Mouse (Mus musculus) forebrain, postnatal 0 days (tissue): ENCODE results near the gene Grik3. TPM values are rescaled to one million over a fixed set of nuclear protein-coding genes. Genes with fewer than 3 reads are reported as not detected.

Experiments
- ATAC-seq: fragments of 200-750 bp; cut with Nextera tagmentation; 2 replicates; pipeline ENCODE4 v1.8.0; 2017; ENCODE audit warnings: mild to moderate bottlenecking, moderate library complexity
- DNase-seq: peaks from one replicate; pipeline ENCODE4 v3.0.0-alpha.2; 2015
- H3K27ac ChIP-seq: fragments of 300-500 bp; sonication (generic); 2 replicates; pipeline ENCODE4 v1.5.1; 2014; ENCODE audit warnings: low read depth, mild to moderate bottlenecking, antibody characterized with exemption, low read length, moderate library complexity, mixed read lengths
- H3K27me3 ChIP-seq: fragments of 300-500 bp; sonication (generic); 2 replicates; pipeline ENCODE4 v1.6.1; 2014; ENCODE audit warnings: mild to moderate bottlenecking, low read length, mixed read lengths; ENCODE audit not compliant: insufficient read depth
- H3K36me3 ChIP-seq: fragments of 300-500 bp; sonication (generic); 2 replicates; pipeline ENCODE4 v1.6.1; 2014; ENCODE audit warnings: mild to moderate bottlenecking, moderate library complexity; ENCODE audit not compliant: insufficient read depth
- H3K4me1 ChIP-seq: fragments of 300-500 bp; sonication (generic); 2 replicates; pipeline ENCODE4 v1.6.1; 2014; ENCODE audit warnings: antibody characterized with exemption; ENCODE audit not compliant: insufficient read depth
- H3K4me2 ChIP-seq: fragments of 300-500 bp; sonication (generic); 2 replicates; pipeline ENCODE4 v1.6.1; 2014; ENCODE audit warnings: low read depth, mild to moderate bottlenecking, moderate library complexity
- H3K4me3 ChIP-seq: fragments of 300-500 bp; sonication (generic); 2 replicates; pipeline ENCODE4 v1.5.1; 2014; ENCODE audit warnings: low read depth, low read length, mixed read lengths
- H3K9ac ChIP-seq: fragments of 300-500 bp; sonication (generic); 2 replicates; pipeline ENCODE4 v1.6.1; 2014; ENCODE audit warnings: mild to moderate bottlenecking
- H3K9me3 ChIP-seq: fragments of 300-500 bp; sonication (generic); 2 replicates; pipeline ENCODE4 v1.6.1; 2016; ENCODE audit warnings: low read length
- CTCF ChIP-seq: sonication (generic); IDR thresholded peaks from 2 replicates; pipeline ENCODE4 v1.5.1; 2016; ENCODE audit warnings: antibody characterized with exemption, control low read depth, low read depth
- WGBS: fragments of 180-500 bp; shearing (Covaris S2); extraction: QIAGEN DNeasy Blood & Tissue Kit; methylation state at CpG from one replicate; pipeline ENCODE4 v1.1.7; 2014; 5-methylcytosine and 5-hydroxymethylcytosine counted together
- polyA plus RNA-seq: library from polyadenylated mRNA; unstranded; fragments of >200 nt; fragmentation: Nextera tagmentation; extraction: Ambion mirVana; gene quantifications from 2 replicates; pipeline ENCODE4 v1.2.1, GENCODE M21; 2015
- total RNA-seq: library from RNA; depleted of rRNA; stranded (reverse); fragments of >200 nt; gene quantifications from 2 replicates; pipeline ENCODE4 v1.2.3, GENCODE M21; 2014

Gene Grik3
- total and polyA plus RNA-seq, 2 experiments from 2014 or later = 4.3 to 23.1 TPM

DNA sequence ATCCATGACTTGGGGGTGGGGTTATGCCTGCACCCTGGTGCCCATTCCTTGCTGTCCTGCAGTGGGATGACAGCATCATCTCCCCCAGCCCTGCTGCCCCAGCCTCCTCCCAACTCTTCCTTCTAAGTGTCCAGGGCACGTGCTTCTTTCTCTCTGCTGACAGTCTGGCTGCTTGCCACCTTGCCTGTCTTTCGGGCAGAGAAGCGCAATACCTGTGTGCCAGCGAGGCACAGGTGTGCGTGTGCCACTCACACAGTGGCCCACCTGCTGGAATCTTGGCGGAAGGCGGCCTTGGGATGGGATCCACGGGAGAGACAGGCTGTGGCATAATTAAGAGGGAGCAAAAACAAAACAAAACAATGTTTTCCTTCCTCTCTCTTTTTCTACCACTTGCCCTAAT lies 6.4 kb upstream of the Grik3 start:
- 18% methylated on average over 8 of the region's 8 CpGs for WGBS
- ATAC-seq (no peak), DNase-seq (no peak)
- no peak overlapping the region for H3K9ac ChIP-seq
- TF ChIP-seq CTCF = no peak
- H3K4me3 ChIP-seq = no peak overlapping the region
- H3K36me3 ChIP-seq = no peaks in the 10 kb centered on the region
- no peaks in the 10 kb centered on the region for H3K9me3 ChIP-seq
- no peak overlapping the region for H3K27ac ChIP-seq
- peaks cover 52% of the 10 kb centered on the region for H3K27me3 ChIP-seq
- peaks cover 7% of the 10 kb centered on the region; the same call in 1 of the 2 replicates for H3K4me1 ChIP-seq
- no peak overlapping the region for H3K4me2 ChIP-seq

DNA sequence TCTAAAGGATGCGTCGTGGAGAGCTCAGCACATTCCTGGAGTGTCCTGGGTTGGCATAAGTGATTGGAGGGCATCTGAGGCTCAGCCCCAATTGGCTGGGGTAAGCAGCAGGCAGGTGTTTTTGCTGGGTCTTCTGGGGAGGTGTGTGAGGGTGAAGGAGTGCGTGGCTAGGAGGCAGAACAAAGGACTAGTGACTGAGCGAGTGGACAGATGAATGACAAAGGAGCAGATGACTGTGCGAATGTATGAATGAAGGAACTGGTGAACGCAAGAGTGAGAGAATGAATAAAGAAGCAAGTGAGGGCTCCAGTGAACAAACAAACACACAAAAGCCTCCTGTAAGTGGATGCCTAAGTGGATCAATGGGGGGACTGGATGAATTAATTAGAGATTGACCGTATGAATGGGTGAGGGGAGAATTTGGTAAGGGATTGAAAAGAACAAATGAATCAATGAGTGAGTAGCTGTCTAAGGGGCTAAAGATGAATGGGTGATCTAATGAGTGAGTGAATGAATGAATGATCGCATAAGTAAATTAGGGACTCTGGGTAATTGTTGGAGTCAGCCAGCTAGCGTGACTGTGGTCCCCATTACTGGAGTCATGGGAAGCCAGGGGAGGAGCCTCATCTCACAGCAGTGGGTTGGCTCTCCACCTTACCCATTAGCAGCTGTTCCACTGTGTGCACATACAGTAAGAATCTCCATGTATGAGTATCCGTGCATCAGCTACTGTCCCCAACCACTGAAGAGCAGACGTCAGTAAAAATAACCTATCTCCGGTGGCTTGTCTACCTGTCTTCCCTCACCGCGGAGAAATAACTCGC lies 4.9 kb upstream of the Grik3 start:
- H3K4me3 ChIP-seq = no peak overlapping the region
- H3K9ac ChIP-seq = no peak overlapping the region
- no peak overlapping the region for H3K27ac ChIP-seq
- no peak for TF ChIP-seq CTCF
- H3K4me2 ChIP-seq = no peak overlapping the region
- ATAC-seq (no peak), DNase-seq (no peak)
- no peaks in the 10 kb centered on the region for H3K36me3 ChIP-seq
- peaks cover 7% of the 10 kb centered on the region; the same call in 1 of the 2 replicates for H3K4me1 ChIP-seq
- H3K27me3 ChIP-seq = peaks cover 52% of the 10 kb centered on the region
- H3K9me3 ChIP-seq = no peaks in the 10 kb centered on the region
- WGBS = 14% methylated on average over 15 of the region's 15 CpGs

DNA sequence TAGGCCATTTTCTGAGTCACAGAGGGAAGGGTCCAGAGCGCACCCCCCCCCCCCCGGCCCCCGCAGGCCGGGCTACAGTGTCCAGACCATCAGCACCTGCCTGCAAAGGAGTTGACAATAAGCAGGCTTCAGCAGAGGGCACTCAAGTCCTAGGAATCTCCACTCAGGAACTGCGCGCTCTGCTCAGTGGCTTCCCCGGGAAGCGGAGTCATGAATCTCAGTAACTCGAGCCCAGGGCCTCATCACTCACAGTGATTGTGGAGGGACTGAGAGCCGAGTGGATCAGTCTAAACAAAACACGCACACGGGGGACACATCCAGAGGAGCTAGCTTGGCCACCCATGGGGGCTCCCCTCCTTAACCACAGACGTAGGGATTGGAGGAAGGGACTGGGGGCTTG lies 3.9 kb upstream of the Grik3 start:
- H3K9ac ChIP-seq = no peak overlapping the region
- TF ChIP-seq CTCF = peak; percentile 62
- 0 out of 2 replicates have a peak overlapping the region, but pooled peaks have one; percentile 21 for H3K27ac ChIP-seq
- ATAC-seq (no peak), DNase-seq (peak; percentile 78)
- no peaks in the 10 kb centered on the region for H3K36me3 ChIP-seq
- peaks cover 7% of the 10 kb centered on the region; the same call in 1 of the 2 replicates for H3K4me1 ChIP-seq
- H3K9me3 ChIP-seq = no peaks in the 10 kb centered on the region
- no peak overlapping the region; the same call in 1 of the 2 replicates for H3K4me3 ChIP-seq
- 2% methylated on average over 13 of the region's 13 CpGs for WGBS
- peaks cover 47% of the 10 kb centered on the region for H3K27me3 ChIP-seq
- H3K4me2 ChIP-seq = peak overlapping the region; percentile 52

DNA sequence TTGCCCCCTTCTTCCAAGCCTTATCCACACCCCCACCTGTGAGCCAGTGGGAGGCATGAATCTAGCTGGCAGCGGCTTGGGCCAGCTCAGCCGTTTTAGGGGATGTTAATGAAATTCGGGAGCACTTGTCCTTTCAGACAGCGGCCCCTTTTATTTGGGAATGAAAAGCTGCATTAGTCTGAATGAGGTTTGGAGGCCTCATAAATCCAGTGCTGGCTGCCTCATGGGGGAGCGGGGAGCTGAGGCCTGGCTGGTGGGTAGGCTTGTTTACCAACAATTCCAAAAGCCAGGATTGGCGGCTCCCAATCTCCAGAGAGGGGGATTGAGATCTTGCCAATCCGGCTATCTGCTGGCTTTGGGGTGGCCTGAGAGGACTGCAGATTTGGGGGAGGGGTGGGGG lies 3.5 kb upstream of the Grik3 start:
- H3K27me3 ChIP-seq = peaks cover 49% of the 10 kb centered on the region
- no peak overlapping the region for H3K9ac ChIP-seq
- H3K4me3 ChIP-seq = peak overlapping the region; percentile 9; the same call in 1 of the 2 replicates
- DNase-seq (peak; percentile 57), ATAC-seq (no peak)
- no peaks in the 10 kb centered on the region for H3K9me3 ChIP-seq
- 0 out of 2 replicates have a peak overlapping the region, but pooled peaks have one; percentile 21 for H3K27ac ChIP-seq
- WGBS = 2% methylated on average over 7 of the region's 7 CpGs
- peaks cover 7% of the 10 kb centered on the region; the same call in 1 of the 2 replicates for H3K4me1 ChIP-seq
- no peaks in the 10 kb centered on the region for H3K36me3 ChIP-seq
- TF ChIP-seq CTCF = no peak
- peak overlapping the region; percentile 52 for H3K4me2 ChIP-seq

DNA sequence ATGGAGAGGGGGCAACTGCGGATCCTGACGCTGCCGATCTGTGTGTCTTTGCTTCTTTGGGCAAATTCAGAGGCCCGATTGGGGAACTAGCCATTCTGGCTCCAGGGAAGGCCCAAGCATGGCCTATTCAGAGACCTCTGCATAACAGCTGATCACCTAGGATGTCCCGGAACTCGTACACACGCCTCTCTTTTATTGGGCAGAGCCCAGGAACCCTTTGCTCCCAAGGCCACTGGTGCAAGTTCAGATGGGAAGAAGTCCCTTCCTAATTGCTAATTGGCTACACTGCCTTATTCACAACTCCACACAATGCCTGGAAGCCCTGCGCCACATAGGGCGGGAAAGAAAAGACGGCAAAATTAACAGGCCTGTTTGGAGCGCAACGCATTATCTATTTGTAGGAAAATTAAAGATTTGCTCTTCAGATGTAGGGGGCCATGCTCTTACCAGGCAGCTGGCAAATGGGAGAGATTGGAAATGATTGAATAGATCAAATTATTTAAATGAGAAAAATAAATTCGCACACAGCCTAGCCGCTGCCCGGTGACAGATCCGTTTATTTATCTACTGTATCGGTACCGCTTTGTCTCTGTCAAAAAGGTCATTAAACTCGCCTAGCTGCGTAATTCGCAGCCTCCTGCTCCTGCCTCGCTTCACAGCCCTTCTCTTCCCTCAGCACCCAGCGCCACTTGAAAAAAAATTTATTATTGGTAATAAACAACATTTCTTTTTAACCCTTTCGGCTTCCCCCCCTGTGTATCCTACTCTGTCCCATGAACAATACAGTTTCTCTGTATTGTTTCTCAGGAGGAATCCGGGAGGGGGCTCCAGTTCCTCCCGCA lies 1.5 kb upstream of the Grik3 start:
- Histone ChIP-seq H3K4me3 (peak overlapping the region; percentile 59), H3K4me2 (peak overlapping the region; percentile 52), H3K36me3 (no peaks in the 10 kb centered on the region), H3K27me3 (peaks cover 55% of the 10 kb centered on the region), H3K9ac (peak overlapping the region; percentile 70), H3K4me1 (peaks cover 11% of the 10 kb centered on the region; the same call in 1 of the 2 replicates), H3K27ac (peak overlapping the region; percentile 89), H3K9me3 (no peaks in the 10 kb centered on the region)
- no peak for TF ChIP-seq CTCF
- 4% methylated on average over 26 of the region's 26 CpGs for WGBS
- ATAC-seq (no peak), DNase-seq (no peak)

DNA sequence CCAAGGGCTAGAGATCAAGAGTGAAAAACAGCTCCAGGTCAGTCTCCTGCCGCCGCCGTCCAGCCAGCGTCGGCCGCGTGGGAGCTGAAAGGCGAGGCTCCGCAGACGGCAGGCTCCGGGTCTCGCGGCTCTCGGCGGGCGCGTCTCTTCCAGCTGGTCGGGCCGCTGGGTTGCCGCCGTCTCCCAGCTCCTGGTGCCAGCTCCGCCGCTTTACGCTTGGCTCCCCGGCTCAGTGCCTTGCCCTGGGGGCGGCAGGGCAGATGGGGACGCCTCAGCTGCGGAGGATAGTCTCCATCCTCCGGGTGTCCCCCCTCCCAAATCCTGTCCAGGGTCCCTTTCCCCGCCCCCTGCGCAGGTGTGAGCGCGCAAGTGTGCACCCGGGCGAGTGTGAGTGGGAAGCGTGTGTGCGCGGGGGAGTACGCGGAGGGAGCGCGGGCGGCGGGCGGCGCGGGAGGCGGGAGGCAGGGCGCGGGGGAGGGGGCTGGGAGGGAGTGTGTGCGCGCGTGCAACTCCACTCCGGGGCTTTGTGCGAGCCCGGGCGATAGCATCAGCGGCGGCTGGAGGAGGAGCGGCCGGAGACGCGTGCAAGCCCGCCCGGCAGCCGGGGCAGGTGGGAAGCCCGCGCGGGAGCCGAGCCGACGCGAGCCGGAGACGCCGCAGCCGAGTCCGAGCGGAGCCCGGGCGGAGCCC lies 454 bp upstream of the Grik3 start:
- peak overlapping the region; percentile 52 for H3K4me2 ChIP-seq
- H3K4me1 ChIP-seq = peaks cover 8% of the 10 kb centered on the region; the same call in 1 of the 2 replicates
- peak overlapping the region; percentile 59 for H3K4me3 ChIP-seq
- no peaks in the 10 kb centered on the region for H3K36me3 ChIP-seq
- no peaks in the 10 kb centered on the region for H3K9me3 ChIP-seq
- under 1% methylated on average over 76 of the region's 81 CpGs for WGBS
- peak overlapping the region; percentile 70 for H3K9ac ChIP-seq
- H3K27ac ChIP-seq = peak overlapping the region; percentile 89
- TF ChIP-seq CTCF = no peak
- ATAC-seq = peak; percentile 80
- H3K27me3 ChIP-seq = peaks cover 48% of the 10 kb centered on the region
- peak; percentile 80 for DNase-seq
